Mouse (Mus musculus) CH12.LX (cell line): ENCODE measurements around the gene Gm20662.

Experiments
- CHD2 ChIP-seq: IDR thresholded peaks from 2 replicates; pipeline ENCODE4 v1.6.1; 2011; ENCODE audit warnings: low read length, improper control_type of control experiment
- CTCF ChIP-seq, 2 experiments: IDR thresholded peaks in 1 of 2; conservative IDR thresholded peaks in 1 of 2; 2 replicates each; pipeline ENCODE4 v1.5.1; 2011 to 2012; ENCODE audit warnings: low read depth in 2 of 2, low read length in 2 of 2, improper control_type of control experiment in 1 of 2, inconsistent platforms in 1 of 2, mild to moderate bottlenecking in 1 of 2, moderate library complexity in 1 of 2
- E2F4 ChIP-seq: IDR thresholded peaks from 2 replicates; pipeline ENCODE4 v1.6.1; 2011; ENCODE audit warnings: low read depth, low read length, improper control_type of control experiment; ENCODE audit not compliant: insufficient replicate concordance
- JUN ChIP-seq: IDR thresholded peaks from 2 replicates; pipeline ENCODE4 v1.6.1; 2011; ENCODE audit warnings: low read depth, mild to moderate bottlenecking, low read length, improper control_type of control experiment, moderate library complexity; ENCODE audit not compliant: insufficient read depth
- MAFK ChIP-seq: IDR thresholded peaks from 2 replicates; pipeline ENCODE4 v1.6.1; 2011; ENCODE audit warnings: low read length, improper control_type of control experiment; ENCODE audit not compliant: insufficient replicate concordance
- MXI1 ChIP-seq: IDR thresholded peaks from 2 replicates; pipeline ENCODE4 v1.6.1; 2011; ENCODE audit warnings: mild to moderate bottlenecking, low read depth, low read length, improper control_type of control experiment
- POLR2A ChIP-seq: IDR thresholded peaks from 2 replicates; pipeline ENCODE4 v1.6.1; 2011; ENCODE audit warnings: low read depth, mild to moderate bottlenecking, improper control_type of control experiment, low read length
- TBP ChIP-seq: conservative IDR thresholded peaks from 2 replicates; pipeline ENCODE4 v1.6.1; 2011; ENCODE audit warnings: low read depth, low read length, improper control_type of control experiment
- UBTF ChIP-seq: IDR thresholded peaks from 2 replicates; pipeline ENCODE4 v1.6.1; 2012; ENCODE audit warnings: low read depth, mild to moderate bottlenecking, inconsistent platforms, low read length, improper control_type of control experiment, moderate library complexity
- USF1 ChIP-seq: IDR thresholded peaks from 2 replicates; pipeline ENCODE4 v1.6.1; 2014; ENCODE audit warnings: low read depth, mild to moderate bottlenecking, inconsistent platforms, low read length, improper control_type of control experiment
- ZKSCAN1 ChIP-seq: IDR thresholded peaks from 2 replicates; pipeline ENCODE4 v1.6.1; 2012; ENCODE audit warnings: low read depth, inconsistent platforms, low read length, improper control_type of control experiment, borderline replicate concordance

- TF ChIP-seq CTCF (conservative IDR thresholded peaks at IDR 0.05 in 1 of 2, IDR thresholded peaks at IDR 0.05 in 1 of 2; ENCODE audit: low read depth in 2 of 2, low read length in 2 of 2), result no peak
- no peak for TF ChIP-seq UBTF
- no peak for TF ChIP-seq CHD2
- TF ChIP-seq POLR2A, result no peak
- no peak for TF ChIP-seq TBP
- no peak for TF ChIP-seq USF1
- TF ChIP-seq E2F4, result no peak
- no peak for TF ChIP-seq MXI1
- no peak for TF ChIP-seq JUN
- no peak for TF ChIP-seq MAFK
- TF ChIP-seq ZKSCAN1, result no peak
Observed at GRCm38 (mm10) chr9:108093586-108093985, 97.4 kb downstream of the Gm20662 start.
